Mouse (Mus musculus) embryo, embryonic 10.5 days (tissue): ENCODE results near the gene Tmem129.

Experiments used
- DNase-seq: peaks from one replicate; pipeline ENCODE4 v3.0.0-alpha.2; 2015; ENCODE audit warnings: low spot score

Gene Tmem129

GRCm38 (mm10) chr5:33687142-33687541 is 28.9 kb upstream of the Tmem129 start:
- no peak for DNase-seq

- no peak for DNase-seq
These were observed 26.7 kb upstream of the Tmem129 start for GRCm38 (mm10) chr5:33684932-33685331.

- DNase-seq = peak; percentile 85
These were observed 25.9 kb upstream of the Tmem129 start for GRCm38 (mm10) chr5:33683897-33684652.

- no peak for DNase-seq
These were observed 24.7 kb upstream of the Tmem129 start for GRCm38 (mm10) chr5:33682963-33683362.

GRCm38 (mm10) chr5:33681611-33682388 is 23.6 kb upstream of the Tmem129 start:
- no peak for DNase-seq

GRCm38 (mm10) chr5:33681044-33681443 is 22.8 kb upstream of the Tmem129 start:
- DNase-seq = no peak

GRCm38 (mm10) chr5:33678244-33678643 is 20.0 kb upstream of the Tmem129 start:
- DNase-seq = no peak

GRCm38 (mm10) chr5:33675964-33676363 is 17.7 kb upstream of the Tmem129 start:
- peak; percentile 86 for DNase-seq

- DNase-seq = no peak
These were observed 16.2 kb upstream of the Tmem129 start for GRCm38 (mm10) chr5:33674439-33674838.

- DNase-seq = no peak
These were observed 13.4 kb upstream of the Tmem129 start for GRCm38 (mm10) chr5:33671659-33672058.

- DNase-seq = peak; percentile 48
These were observed 10.0 kb upstream of the Tmem129 start for GRCm38 (mm10) chr5:33668223-33668622.

- DNase-seq = no peak
These were observed 441 bp upstream of the Tmem129 start for GRCm38 (mm10) chr5:33658664-33659050.

- no peak for DNase-seq
These were observed 897 bp downstream of the Tmem129 start for GRCm38 (mm10) chr5:33657251-33657786.

GRCm38 (mm10) chr5:33656739-33657138 is 1.5 kb downstream of the Tmem129 start:
- DNase-seq = no peak

- DNase-seq = no peak
These were observed 2.9 kb downstream of the Tmem129 start for GRCm38 (mm10) chr5:33655251-33655840.

GRCm38 (mm10) chr5:33654424-33654823 is 3.8 kb downstream of the Tmem129 start:
- DNase-seq = no peak

- no peak for DNase-seq
These were observed 5.4 kb downstream of the Tmem129 start for GRCm38 (mm10) chr5:33652783-33653173.

- peak; percentile 97 for DNase-seq
These were observed 6.1 kb downstream of the Tmem129 start, which contains the start of gene Slbp for GRCm38 (mm10) chr5:33651921-33652782. Gene Slbp, minus strand, starts transcription at chr5:33652574.

GRCm38 (mm10) chr5:33651541-33651920 is 6.7 kb downstream of the Tmem129 start:
- peak; percentile 44 for DNase-seq

- DNase-seq = no peak
These were observed 7.2 kb downstream of the Tmem129 start for GRCm38 (mm10) chr5:33651017-33651416.

- peak; percentile 71 for DNase-seq
These were observed 17.6 kb downstream of the Tmem129 start for GRCm38 (mm10) chr5:33640652-33641051.

GRCm38 (mm10) chr5:33638826-33639225 is 19.4 kb downstream of the Tmem129 start:
- DNase-seq = no peak
